Mouse (Mus musculus) urinary bladder, postnatal 4 days (tissue): ENCODE data around the gene Pde6h.

ENCODE experiments used
- DNase-seq, 2 experiments: peaks; one replicate each; pipeline ENCODE4 v3.0.0; 2021 to 2022; ENCODE audit warnings: low spot score in 2 of 2

The Pde6h gene

GRCm38 (mm10) chr6:136912751-136913265, 10.8 kb upstream of the Pde6h start:
- DNase-seq: no peak

DNA sequence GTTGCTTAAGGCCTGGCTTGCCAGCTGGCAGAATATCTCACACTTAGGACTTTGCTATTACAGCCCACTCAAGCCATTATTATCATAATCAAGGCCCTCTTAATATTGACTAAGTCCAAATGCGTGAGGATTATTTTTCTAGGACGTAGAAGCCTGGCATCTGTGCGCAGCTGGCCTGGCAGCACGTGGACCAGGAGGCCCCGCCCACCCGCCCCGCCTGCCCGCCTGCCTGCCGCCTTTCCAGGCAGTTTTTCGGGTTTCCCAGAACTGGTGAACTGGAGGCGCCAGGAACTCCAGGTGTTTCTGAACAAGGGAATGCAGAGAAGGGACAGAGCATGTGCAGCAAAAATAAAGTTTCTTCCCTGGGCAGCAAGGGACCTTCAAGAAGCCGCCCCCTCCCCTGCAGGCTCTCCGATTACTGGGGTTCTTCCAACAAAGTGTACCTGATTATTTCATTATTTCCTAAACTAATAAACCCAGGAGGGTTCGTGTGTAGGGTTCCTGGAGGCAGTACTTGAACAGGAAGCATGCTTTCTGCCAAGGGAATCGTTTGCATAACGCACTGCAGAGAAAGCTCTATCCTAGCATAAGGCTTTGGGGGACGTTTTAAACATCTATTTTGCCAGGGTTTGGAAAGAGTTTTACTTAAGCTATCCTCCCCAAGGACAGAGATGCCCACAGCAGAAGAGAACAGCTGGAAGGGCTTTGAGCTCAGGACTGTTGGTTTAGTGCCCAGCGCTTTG, 10.1 kb upstream of the Pde6h start:
- DNase-seq: peak in 1 of 2 experiments; percentile 48

DNA sequence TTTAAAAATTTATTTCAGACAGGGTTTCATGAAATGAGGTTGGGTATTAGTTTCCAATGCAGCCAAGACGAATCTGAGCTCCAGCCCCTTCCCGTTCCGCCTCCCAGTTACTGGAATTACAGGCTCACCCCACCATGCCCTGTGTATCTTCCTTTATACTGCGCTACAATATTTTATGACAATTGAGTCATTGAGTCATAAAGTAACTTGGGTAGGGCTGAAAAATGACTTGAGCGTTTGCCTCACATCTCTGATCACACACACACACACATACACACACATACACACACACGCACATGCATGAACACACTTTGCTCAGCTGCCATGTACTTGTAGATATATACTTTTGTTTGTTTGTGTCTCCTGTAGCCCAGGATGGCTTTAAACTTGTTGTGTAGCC, 9.4 kb upstream of the Pde6h start:
- DNase-seq: no peak

DNA sequence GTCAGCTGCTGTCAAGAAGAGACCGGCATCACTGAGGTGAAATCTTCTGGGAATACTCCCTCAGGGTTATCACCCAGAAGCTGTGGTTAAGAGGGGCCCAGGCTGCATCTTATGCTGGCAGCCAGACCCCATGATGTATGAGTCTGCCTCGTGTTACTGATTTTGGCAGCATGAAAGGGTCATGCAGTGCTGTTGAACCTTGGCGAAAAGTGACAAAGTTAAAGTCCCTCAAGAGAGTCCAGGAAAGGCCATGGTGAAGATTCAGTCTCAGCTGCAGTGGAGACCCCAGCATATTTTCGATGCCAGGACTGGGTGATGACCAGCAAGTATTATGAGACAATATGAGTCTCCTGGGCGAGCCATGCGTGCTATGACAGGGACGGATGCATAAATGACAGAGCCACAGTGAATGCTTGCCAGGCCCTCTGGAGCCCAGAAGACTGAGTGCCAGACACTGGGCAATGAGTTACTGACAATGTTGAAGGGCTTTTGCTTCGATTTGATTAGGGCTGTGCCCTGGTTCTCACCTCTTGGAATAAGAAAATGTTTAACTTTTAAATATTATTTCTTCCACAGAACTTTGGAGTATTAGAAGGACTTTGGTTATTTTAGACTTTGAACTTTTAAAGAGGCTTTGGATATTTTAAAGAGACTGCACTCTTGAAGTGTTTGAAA, 7.8 kb upstream of the Pde6h start:
- DNase-seq: no peak

DNA sequence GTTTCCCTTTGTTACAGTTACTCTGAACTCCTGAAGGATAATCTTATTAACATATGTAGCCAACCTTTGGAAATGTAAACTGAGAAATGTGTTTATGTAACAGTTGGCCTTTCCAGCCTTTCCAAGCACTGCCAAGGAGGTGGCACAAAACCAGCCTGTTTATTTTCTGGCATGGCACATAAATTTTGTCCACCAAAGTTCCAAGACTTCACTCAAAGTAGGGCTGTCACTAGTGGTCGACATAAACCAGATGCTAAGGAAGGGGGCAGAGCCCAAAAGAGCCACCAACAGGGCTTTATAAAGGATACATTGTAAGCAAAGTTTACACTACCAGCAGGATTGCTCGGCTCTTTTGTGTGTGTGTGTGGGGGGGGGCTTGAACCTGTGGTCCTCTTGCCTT, 5.7 kb upstream of the Pde6h start:
- DNase-seq: no peak

DNA sequence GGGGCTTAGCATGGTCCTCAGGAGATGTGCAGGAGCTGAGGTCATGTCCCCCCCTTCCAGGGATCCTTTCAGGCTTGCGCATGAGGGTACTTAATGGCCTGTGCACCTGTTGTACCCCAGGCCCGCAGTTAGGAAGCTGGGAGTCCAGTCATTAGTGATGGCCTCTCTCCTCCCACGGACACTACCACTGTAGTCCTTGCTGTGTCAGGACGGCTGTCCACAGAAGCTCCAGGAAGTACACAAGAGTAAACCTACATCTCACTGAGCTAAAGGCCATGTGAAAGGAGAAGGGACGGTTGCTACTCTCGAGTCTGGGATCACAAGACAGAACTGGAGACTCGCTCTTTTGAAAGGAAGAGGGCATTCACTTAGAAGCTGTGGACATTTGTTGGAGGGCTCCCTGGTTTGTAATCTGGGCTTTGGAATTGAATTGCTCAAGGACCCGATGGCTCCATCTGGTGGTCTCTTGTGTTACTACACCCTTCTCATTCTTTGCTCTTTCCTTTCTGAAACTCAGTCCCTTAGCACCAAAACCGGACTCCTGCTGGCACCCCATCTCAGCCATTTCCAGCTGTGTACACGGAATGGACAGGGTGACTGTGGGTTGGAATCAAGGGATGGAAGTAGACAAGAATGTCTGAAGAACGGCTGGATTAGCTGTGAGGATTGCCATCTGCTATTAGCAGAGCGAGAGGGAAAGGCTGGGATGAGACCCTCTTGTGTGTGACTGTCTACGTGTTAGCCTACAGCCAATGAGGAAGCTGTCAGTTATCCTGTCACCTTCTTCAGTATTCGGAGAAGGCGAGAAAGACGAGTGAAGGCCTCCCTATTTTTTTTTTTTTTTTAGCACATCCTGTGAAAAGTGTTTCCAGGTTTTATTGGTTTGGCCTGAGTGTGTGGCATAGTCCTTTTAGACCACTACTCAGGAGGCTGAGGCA, 3.0 kb upstream of the Pde6h start:
- DNase-seq: peak in 1 of 2 experiments; percentile 78

- DNase-seq: no peak
Observed at GRCm38 (mm10) chr6:136921601-136922000, 2.0 kb upstream of the Pde6h start.

DNA sequence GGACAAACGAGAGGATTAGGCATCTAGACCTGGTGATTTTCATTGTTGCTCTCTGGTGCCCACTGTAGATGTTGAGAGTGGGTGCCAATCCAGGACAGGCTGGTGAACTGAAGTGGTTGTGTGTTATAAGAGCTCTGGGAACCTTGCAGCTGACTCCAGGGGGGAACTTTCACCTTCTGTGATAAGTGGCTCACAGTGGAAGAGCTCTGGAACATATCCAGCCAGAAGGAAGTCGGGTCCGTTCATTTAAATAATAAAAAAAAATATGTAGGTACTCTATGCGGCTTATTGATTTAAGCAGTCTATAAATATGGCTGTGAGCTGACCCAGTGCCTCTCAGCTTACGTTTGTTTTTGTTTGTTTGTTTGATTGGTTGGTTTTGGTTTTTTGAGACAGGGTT, 1.6 kb upstream of the Pde6h start, which contains the start of gene Erp27:
Gene Erp27 (minus strand): TSS at position 101 of the 400 bp plus-strand sequence.
- DNase-seq: no peak

DNA sequence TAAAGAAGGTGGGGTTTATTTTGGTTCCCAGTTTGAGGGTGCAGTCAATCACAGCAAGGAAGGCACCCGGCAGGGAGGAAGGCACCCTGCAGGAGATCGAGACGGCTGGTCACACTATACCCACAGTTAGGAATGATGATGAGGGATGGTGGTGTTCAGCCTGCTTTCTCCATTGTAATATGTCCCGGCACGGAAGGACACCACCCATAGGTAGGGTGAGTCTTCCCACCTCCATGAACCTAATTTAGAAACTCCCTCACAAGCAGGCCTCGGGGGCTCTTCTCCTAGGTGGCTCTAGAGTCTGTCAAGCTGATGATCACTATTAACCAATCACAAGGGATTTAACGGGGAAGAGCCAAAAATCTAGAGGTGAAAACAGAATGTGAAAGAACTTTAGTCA, 761 bp upstream of the Pde6h start:
- DNase-seq: no peak

DNA sequence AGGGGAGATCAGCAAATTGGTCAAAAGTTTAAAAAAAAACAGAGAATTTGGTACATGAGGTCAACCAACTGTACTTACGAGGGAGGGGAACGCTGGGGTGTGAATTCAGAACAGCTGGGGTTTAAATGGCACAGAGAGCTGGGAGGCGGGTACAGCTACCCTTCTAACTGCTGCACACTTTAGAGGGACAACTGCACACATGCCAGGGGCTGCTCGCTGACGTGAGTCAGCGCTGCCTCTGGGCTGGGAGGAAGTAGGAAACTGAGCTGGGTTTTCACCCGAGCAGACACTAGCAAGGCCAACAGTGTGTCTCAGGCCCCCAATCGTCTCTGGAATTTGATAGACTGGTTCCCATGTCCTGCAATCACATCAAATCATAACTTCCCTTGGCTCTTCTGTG, 1.4 kb downstream of the Pde6h start:
- no peak for DNase-seq

DNA sequence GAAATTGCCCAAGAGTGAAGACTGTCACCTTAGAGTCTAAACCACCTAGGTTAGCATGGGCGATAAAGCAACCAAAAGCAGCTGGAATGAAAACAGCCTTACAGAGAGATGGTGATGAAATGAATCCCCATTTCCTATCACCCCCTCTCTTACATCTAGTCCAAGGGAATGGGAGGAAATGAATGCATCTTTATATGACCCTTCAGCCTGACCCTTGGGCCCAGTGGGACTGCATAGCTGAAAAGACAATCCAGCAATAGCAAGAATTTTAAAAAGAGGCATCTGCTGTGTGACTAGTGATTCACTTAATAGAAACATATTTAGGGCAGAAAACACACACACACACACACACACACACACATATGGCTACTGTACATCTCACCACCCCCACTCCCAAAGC, 4.0 kb downstream of the Pde6h start:
- DNase-seq: no peak

DNA sequence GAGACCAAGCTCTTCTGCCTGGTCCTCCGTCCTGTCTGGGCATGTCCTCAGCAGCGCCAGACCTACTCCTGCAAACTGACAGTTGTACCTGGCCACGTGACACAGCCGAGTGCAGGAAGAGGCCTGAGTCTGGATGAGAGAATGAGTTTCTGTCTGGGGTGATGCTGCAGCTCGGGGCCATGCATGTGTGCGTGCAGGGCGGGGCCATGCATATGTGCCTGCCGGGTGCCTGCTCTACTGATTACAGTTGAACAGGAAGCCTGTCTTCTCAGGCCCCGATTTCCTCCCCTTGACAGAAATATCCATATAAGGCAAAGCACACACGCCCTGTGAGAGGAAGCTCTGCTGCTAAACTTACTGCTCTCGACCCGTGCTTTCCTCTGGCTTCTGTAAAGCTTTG, 7.0 kb downstream of the Pde6h start:
- no peak for DNase-seq

DNA sequence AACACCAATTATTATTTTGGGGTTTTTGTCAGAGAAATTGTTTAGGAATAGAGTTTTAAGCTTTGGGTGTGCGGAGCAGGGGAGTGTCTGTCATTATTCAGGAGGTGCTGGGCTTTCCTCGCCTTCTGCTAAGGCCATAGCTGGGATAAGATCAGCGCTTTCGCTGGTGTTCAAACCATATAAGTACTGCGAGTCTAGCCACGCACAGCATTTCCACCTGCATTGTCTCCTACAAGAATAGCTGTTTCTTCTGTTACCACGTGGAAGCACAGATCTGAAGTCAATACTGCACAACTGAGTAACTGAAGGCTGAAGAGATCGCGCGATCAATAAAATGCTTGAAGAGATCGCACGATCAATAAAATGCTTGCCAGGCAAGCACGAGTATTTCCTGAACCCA, 7.6 kb downstream of the Pde6h start:
- DNase-seq: no peak

GRCm38 (mm10) chr6:136934068-136934467, 10.4 kb downstream of the Pde6h start:
- DNase-seq: no peak

- no peak for DNase-seq
Observed at GRCm38 (mm10) chr6:136935233-136935632, 11.6 kb downstream of the Pde6h start.

DNA sequence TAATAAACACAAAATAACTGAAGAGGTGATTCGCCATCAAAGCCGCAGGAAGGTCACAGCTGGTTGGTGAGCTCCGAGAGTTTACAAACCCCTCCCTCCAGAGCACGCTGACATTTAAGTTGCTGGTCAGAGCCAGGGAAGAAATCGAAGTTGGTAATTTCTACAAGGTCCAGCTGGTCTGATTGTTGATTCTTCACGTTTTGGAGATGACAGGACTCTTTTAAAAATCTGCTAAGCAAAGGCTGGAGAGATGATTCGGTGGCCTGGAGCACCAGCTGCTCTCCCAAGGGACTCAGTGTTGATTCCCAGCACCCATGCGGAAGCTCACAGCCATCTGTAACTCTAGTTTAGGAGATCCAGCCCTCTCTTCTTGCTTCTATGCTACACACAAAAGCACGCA, 12.7 kb downstream of the Pde6h start:
- no peak for DNase-seq

DNA sequence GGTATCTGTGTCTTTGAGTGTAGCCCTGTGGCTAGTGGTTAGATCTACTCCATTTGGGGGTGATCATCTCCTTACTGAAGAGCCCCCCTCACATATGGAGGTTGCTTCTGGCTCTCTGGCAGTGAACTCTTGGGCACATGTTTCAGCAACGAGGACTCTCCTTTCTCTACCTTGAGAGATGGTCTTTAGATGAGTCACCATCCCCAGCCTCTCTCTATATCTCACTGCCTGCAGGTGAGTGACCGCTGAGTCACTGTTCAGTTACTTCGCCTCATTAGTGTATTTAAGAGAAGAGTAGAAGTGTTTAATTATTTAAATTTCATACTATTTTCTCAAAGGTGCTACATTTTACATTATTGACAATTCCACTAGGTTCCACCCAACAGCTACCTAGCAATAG, 13.5 kb downstream of the Pde6h start:
- no peak for DNase-seq

- DNase-seq: no peak
Observed at GRCm38 (mm10) chr6:136938331-136939126, 14.9 kb downstream of the Pde6h start.

GRCm38 (mm10) chr6:136939326-136940187, 15.9 kb downstream of the Pde6h start:
- DNase-seq: no peak
